Mouse (Mus musculus) small intestine, adult 2 months (tissue): ENCODE data around the gene Ccdc63.

Source experiments
- CTCF ChIP-seq: fragments of 200-500 bp; IDR thresholded peaks from 2 replicates; pipeline ENCODE4 v1.5.1; 2012; ENCODE audit warnings: low read depth, mild to moderate bottlenecking, control low read depth, inconsistent platforms, low read length, moderate library complexity, mixed read lengths; ENCODE audit not compliant: insufficient replicate concordance, insufficient read length; ENCODE audit errors: extremely low read depth
- POLR2A ChIP-seq: fragments of 200-500 bp; IDR thresholded peaks from 2 replicates; pipeline ENCODE4 v1.6.1; 2012; ENCODE audit warnings: low read depth, mild to moderate bottlenecking, control low read depth, inconsistent platforms, low read length, moderate library complexity

DNA sequence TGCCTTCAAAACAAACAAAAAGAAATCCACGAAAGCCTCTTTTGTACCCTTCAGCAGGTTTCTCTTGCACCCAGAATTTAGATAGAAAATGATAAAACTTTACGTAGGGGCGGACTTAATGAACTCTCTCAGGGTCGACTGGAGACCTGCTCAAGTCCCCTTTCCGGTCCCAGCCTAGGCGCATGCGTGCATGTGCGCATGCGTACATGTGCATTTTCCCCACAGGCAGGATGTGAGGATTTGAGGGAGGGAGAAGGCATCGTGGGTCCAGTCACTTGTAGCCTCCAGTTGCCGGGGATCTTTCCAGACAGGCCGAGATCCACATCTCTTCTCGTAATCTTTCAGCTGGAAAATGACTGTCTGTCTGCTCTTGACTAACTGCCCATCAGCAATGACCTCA is 59.2 kb downstream of the Ccdc63 start:
- TF ChIP-seq CTCF (no peak), POLR2A (no peak)
